Mouse (Mus musculus) erythroid progenitor cell, adult 5-6 weeks (primary cell): ENCODE results near the gene Eif3j1. TPM values are rescaled to one million over a fixed set of nuclear protein-coding genes. Genes with fewer than 3 reads are reported as not detected.
A peak's percentile ranks its signal among the peaks of the same experiment; 100 is the strongest.

Experiments used
- ATAC-seq: replicated peaks from 2 replicates; pipeline ENCODE4 v1.8.0; 2016; ENCODE audit warnings: moderate number of reproducible peaks, mild to moderate bottlenecking, moderate TSS enrichment, inconsistent platforms; ENCODE audit not compliant: poor library complexity, low FRiP score, severe bottlenecking
- total RNA-seq, 2 experiments: library from RNA; stranded (forward) in 1 of 2; stranded (reverse) in 1 of 2; fragments of 150-400 nt in 1 of 2; fragments of 186-747, 209-891 nt in 1 of 2; gene quantifications; 2 replicates each; pipeline versions ENCODE4 v1.2.3 to v1.2.4; 2015 to 2017; ENCODE audit warnings: low replicate concordance in 2 of 2

Eif3j1 gene
- total RNA-seq, 2 experiments from 2014 or later = 15.5 to 25.6 TPM

- no peak for ATAC-seq
These were observed 58.1 kb downstream of the Eif3j1 start for GRCm38 (mm10) chr2:122086446-122086845.

- no peak for ATAC-seq
These were observed 65.5 kb downstream of the Eif3j1 start for GRCm38 (mm10) chr2:122093844-122094243.

GRCm38 (mm10) chr2:122097686-122098085 is 69.3 kb downstream of the Eif3j1 start:
- ATAC-seq = peak; percentile 34; the same call in 1 of the 2 replicates

DNA sequence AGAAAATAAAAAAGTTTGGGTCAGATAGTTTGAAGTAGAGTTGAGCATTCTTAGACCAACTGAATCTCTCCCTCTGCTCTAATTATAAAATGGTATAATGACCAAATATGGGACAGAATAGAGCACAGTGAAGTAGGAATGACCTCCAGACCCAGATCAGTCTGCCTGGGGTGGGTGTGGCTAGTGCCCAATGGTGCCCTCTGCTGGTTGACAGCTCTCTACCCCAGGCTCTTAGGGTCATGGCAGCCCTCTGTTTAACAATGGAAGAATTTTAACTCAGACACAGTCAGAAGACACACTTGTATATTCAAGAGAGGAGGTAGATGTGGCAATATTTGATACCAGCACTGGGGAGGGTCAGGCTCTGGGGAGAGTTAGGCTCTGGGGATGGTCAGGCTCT is 73.7 kb downstream of the Eif3j1 start:
- ATAC-seq = peak; percentile 73

Other genes with a start within 250 kb of the Eif3j1 start
- gene Frmd5, start 221.5 kb upstream of the Eif3j1 start, total RNA-seq (2015; ENCODE audit: low replicate concordance) = not detected in 2 replicates
- gene Frmd5, start 221.5 kb upstream of the Eif3j1 start, total RNA-seq (2017; ENCODE audit: low replicate concordance) = 0.26 TPM in 1 of 2 replicates, not detected in the other
- 0.42 and 1.1 TPM in 2 replicates for gene Casc4, start 161.6 kb upstream of the Eif3j1 start, total RNA-seq (2015; ENCODE audit: low replicate concordance)
- 0.51 and 4.8 TPM in 2 replicates for gene Casc4, start 161.6 kb upstream of the Eif3j1 start, total RNA-seq (2017; ENCODE audit: low replicate concordance)
- 40.7 and 98.1 TPM in 2 replicates for gene Ctdspl2, start 72.5 kb upstream of the Eif3j1 start, total RNA-seq (2015; ENCODE audit: low replicate concordance)
- 66.6 and 92.0 TPM in 2 replicates for gene Ctdspl2, start 72.5 kb upstream of the Eif3j1 start, total RNA-seq (2017; ENCODE audit: low replicate concordance)
- not detected in 2 replicates for gene Mageb3, start 72.5 kb upstream of the Eif3j1 start, total RNA-seq (2015; ENCODE audit: low replicate concordance)
- gene Mageb3, start 72.5 kb upstream of the Eif3j1 start, total RNA-seq (2017; ENCODE audit: low replicate concordance) = not detected in 2 replicates
- 3.2 and 5.0 TPM in 2 replicates for gene Spg11, start 89.8 kb downstream of the Eif3j1 start, total RNA-seq (2015; ENCODE audit: low replicate concordance)
- 6.1 and 6.2 TPM in 2 replicates for gene Spg11, start 89.8 kb downstream of the Eif3j1 start, total RNA-seq (2017; ENCODE audit: low replicate concordance)
- gene B2m, start 119.1 kb downstream of the Eif3j1 start, total RNA-seq (2015; ENCODE audit: low replicate concordance) = 1,990 and 2,125 TPM in 2 replicates
- 900 and 923 TPM in 2 replicates for gene B2m, start 119.1 kb downstream of the Eif3j1 start, total RNA-seq (2017; ENCODE audit: low replicate concordance)
- 1.4 TPM in 1 of 2 replicates, not detected in the other for gene Trim69, start 132.2 kb downstream of the Eif3j1 start, total RNA-seq (2015; ENCODE audit: low replicate concordance)
- 1.7 TPM in 1 of 2 replicates, not detected in the other for gene Trim69, start 132.2 kb downstream of the Eif3j1 start, total RNA-seq (2017; ENCODE audit: low replicate concordance)
- not detected in 2 replicates for gene Patl2, start 157.6 kb downstream of the Eif3j1 start, total RNA-seq (2015; ENCODE audit: low replicate concordance)
- gene Patl2, start 157.6 kb downstream of the Eif3j1 start, total RNA-seq (2017; ENCODE audit: low replicate concordance) = not detected in 2 replicates
- gene Terb2, start 157.7 kb downstream of the Eif3j1 start, total RNA-seq (2015; ENCODE audit: low replicate concordance) = not detected in 2 replicates
- gene Terb2, start 157.7 kb downstream of the Eif3j1 start, total RNA-seq (2017; ENCODE audit: low replicate concordance) = not detected in 2 replicates
- gene Sord, start 206.2 kb downstream of the Eif3j1 start, total RNA-seq (2015; ENCODE audit: low replicate concordance) = 23.8 and 32.3 TPM in 2 replicates
- gene Sord, start 206.2 kb downstream of the Eif3j1 start, total RNA-seq (2017; ENCODE audit: low replicate concordance) = 29.5 and 35.8 TPM in 2 replicates